Mouse (Mus musculus) lung, embryonic 16.5 days (tissue): ENCODE data around the gene Ccl8. TPM values are rescaled to one million over a fixed set of nuclear protein-coding genes. Genes with fewer than 3 reads are reported as not detected.

ENCODE experiments used
- ATAC-seq: fragments of 200-750 bp; cut with Nextera tagmentation; 2 replicates; pipeline ENCODE4 v1.8.0; 2017; ENCODE audit warnings: low read depth, mild to moderate bottlenecking, moderate library complexity
- H3K27ac ChIP-seq: fragments of 300-500 bp; sonication (generic); 2 replicates; pipeline ENCODE4 v1.5.1; 2014; ENCODE audit warnings: mild to moderate bottlenecking, control low read depth, low read length
- H3K27me3 ChIP-seq: fragments of 300-500 bp; sonication (generic); 2 replicates; pipeline ENCODE4 v1.6.1; 2014; ENCODE audit warnings: low read depth, low read length, mixed read lengths; ENCODE audit not compliant: control insufficient read depth, insufficient read depth
- H3K36me3 ChIP-seq: fragments of 300-500 bp; sonication (generic); 2 replicates; pipeline ENCODE4 v1.6.1; 2014; ENCODE audit warnings: low read length; ENCODE audit not compliant: control insufficient read depth, insufficient read depth
- H3K4me1 ChIP-seq: fragments of 300-500 bp; sonication (generic); replicated peaks from 2 replicates; pipeline ENCODE4 v1.6.1; 2014; ENCODE audit warnings: low read length, mixed read lengths; ENCODE audit not compliant: control insufficient read depth, insufficient read depth
- H3K4me2 ChIP-seq: fragments of 300-500 bp; sonication (generic); 2 replicates; pipeline ENCODE4 v1.6.1; 2014; ENCODE audit warnings: low read depth, low read length, control low read depth
- H3K4me3 ChIP-seq: fragments of 300-500 bp; sonication (generic); 2 replicates; pipeline ENCODE4 v1.5.1; 2014; ENCODE audit warnings: mild to moderate bottlenecking, low read length, control low read depth
- H3K9ac ChIP-seq: fragments of 300-500 bp; sonication (generic); 2 replicates; pipeline ENCODE4 v1.6.1; 2014; ENCODE audit warnings: low read length, control low read depth
- H3K9me3 ChIP-seq: fragments of 300-500 bp; sonication (generic); 2 replicates; pipeline ENCODE4 v1.6.1; 2016; ENCODE audit warnings: low read length; ENCODE audit not compliant: control insufficient read depth
- WGBS: fragments of 180-500 bp; shearing (Covaris S2); extraction: QIAGEN DNeasy Blood & Tissue Kit; methylation state at CpG from one replicate; pipeline ENCODE4 v1.1.7; 2014; 5-methylcytosine and 5-hydroxymethylcytosine counted together
- polyA plus RNA-seq: library from polyadenylated mRNA; unstranded; fragments of >200 nt; fragmentation: Nextera tagmentation; extraction: Ambion mirVana; gene quantifications from 2 replicates; pipeline ENCODE4 v1.2.1, GENCODE M21; 2015

Gene Ccl8
- polyA plus RNA-seq, 1 experiment from 2014 or later: not detected

DNA sequence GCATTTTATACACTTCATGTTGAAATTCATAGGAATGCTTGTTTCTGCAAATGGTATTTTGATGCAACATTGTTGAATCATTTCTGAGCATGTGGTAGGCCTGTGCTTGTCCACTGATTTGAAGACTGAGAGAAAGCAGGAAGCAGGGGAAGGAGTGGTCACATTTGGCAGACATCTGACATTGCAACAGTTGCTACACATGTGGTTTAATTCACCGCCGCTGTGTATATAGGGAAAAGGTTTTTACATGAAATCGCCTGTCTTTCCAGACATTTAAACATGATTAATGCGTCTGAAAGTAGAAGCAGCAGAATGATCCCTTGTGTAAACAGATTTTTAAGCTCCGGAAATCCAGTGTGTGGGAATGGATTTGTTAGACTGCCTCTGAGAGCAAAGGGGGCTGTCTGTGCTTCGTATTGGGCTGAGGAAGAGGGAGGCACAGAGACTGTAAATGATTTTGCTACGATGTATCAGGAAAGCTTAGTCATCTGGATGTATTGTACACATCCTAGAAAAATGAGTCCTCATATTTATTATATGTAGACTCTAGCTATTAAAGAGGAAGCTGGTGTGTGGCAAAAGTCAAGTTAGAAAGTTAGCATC, 24.6 kb downstream of the Ccl8 start:
- no peak overlapping the region for H3K4me2 ChIP-seq
- peaks cover 10% of the 10 kb centered on the region for H3K4me1 ChIP-seq
- ATAC-seq: peak; percentile 99
- H3K9ac ChIP-seq: no peak overlapping the region
- no peaks in the 10 kb centered on the region for H3K36me3 ChIP-seq
- peak overlapping the region; percentile 86 for H3K27ac ChIP-seq
- no peak overlapping the region for H3K4me3 ChIP-seq
- H3K9me3 ChIP-seq: no peaks in the 10 kb centered on the region
- H3K27me3 ChIP-seq: no peaks in the 10 kb centered on the region
- WGBS: 20% methylated on average over 7 of the region's 7 CpGs

DNA sequence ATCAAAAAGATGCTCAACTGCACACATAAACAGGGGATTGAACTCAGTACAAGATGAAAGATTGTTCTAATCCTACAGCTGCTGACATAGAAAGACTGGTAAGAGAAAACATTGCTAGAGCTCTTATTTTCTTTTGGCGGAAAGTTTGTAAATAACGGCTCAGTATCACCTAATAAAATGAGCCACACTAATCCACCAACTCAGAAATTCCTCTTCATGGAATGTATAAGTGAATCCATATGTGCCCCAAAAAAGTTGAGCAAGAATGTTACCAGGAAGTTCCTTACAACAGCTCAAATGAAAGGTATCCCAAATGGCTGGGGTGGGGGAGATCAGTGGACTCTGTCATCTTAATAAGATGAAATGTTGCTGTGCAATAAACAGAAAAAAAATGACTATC, 44.1 kb downstream of the Ccl8 start:
- WGBS: 54% methylated on average over 2 of the region's 2 CpGs
- Histone ChIP-seq H3K4me1 (0 out of 2 replicates have a peak, but pooled peaks cover 3% of the 10 kb centered on the region), H3K4me3 (no peak overlapping the region), H3K27ac (no peak overlapping the region), H3K36me3 (no peaks in the 10 kb centered on the region), H3K4me2 (no peak overlapping the region), H3K9me3 (no peaks in the 10 kb centered on the region), H3K27me3 (no peaks in the 10 kb centered on the region), H3K9ac (no peak overlapping the region)
- peak; percentile 82 for ATAC-seq

DNA sequence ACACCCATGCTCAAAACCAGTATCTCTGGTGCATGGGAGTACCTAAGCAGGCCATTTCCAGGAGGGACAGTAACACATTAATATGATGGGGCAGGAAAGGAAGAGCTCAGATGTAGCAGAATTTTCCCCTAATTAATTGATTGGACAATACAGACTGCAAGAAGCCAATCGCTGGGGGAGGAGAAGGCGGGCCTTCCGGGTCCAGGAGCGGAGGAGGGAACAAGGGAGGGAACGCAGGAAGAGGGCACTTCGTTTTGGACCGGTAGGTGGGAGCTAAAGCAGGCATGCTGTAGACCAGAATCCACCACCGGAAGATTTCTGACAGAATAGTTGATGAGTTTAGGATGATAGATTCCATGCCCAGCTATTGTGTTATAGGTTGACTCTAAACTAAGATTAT, 48.3 kb downstream of the Ccl8 start:
- H3K9ac ChIP-seq: no peak overlapping the region
- no peak for ATAC-seq
- no peak overlapping the region for H3K27ac ChIP-seq
- H3K36me3 ChIP-seq: no peaks in the 10 kb centered on the region
- H3K4me3 ChIP-seq: no peak overlapping the region
- no peak overlapping the region for H3K4me2 ChIP-seq
- 61% methylated on average over 8 of the region's 8 CpGs for WGBS
- H3K27me3 ChIP-seq: no peaks in the 10 kb centered on the region
- H3K4me1 ChIP-seq: 0 out of 2 replicates have a peak, but pooled peaks cover 2% of the 10 kb centered on the region
- H3K9me3 ChIP-seq: no peaks in the 10 kb centered on the region

Other genes starting within 250 kb of the Ccl8 start
- gene Asic2, start 146.7 kb upstream of the Ccl8 start, polyA plus RNA-seq: 0.31 TPM in 2 replicates
- 20.7 and 21.9 TPM in 2 replicates for gene Ccl2, start 79.6 kb upstream of the Ccl8 start, polyA plus RNA-seq
- not detected in 2 replicates for gene Gm17268, start 76.6 kb upstream of the Ccl8 start, polyA plus RNA-seq
- 12.1 and 13.6 TPM in 2 replicates for gene Ccl7, start 69.5 kb upstream of the Ccl8 start, polyA plus RNA-seq
- gene Ccl11, start 57.4 kb upstream of the Ccl8 start, polyA plus RNA-seq: 85.0 and 101 TPM in 2 replicates
- 6.4 and 7.1 TPM in 2 replicates for gene Ccl12, start 13.3 kb upstream of the Ccl8 start, polyA plus RNA-seq
- not detected in 2 replicates for gene Ccl1, start 190.5 kb downstream of the Ccl8 start, polyA plus RNA-seq